Mouse (Mus musculus) lung, postnatal 0 days (tissue): Measurements from ENCODE around the gene Fnip1.

Experiments used
- CTCF ChIP-seq: IDR thresholded peaks from 2 replicates; pipeline ENCODE4 v1.5.1; 2016; ENCODE audit warnings: antibody characterized with exemption, mild to moderate bottlenecking
- EP300 ChIP-seq: IDR thresholded peaks from 2 replicates; pipeline ENCODE4 v1.6.1; 2016; ENCODE audit warnings: antibody characterized with exemption, mild to moderate bottlenecking, control low read depth

DNA sequence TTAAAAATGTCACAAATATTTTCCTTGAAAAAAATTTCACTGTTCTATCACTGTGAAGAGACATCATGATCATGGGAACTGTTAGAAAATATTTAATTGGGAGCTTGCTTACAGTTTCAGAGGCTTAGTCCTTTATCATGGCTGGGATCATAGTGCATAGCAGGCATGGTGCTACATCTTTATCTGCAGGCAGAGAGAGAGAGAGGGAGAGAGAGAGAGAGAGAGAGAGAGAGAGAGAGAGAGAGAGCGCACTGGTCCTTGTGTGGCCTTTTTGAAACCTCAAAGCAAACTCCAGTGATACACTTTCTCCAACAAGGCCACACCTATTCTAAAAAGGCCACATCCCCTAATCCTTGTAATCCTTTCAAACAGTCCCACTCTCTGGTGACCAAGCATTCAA, 2.2 kb upstream of the Fnip1 start:
- TF ChIP-seq CTCF (no peak), EP300 (no peak)
